Mouse (Mus musculus): ENCODE measurements around the gene Stx19. TPM values are rescaled to one million over a fixed set of nuclear protein-coding genes. Genes with fewer than 3 reads are reported as not detected.
A peak's percentile ranks its signal among the peaks of the same experiment; 100 is the strongest.

The Stx19 gene
- polyA plus RNA-seq, 1 experiment from 2014 or later, result 0.51 TPM

- H3K27ac ChIP-seq (ENCODE audit: low read depth, low read length), result no peak overlapping the region
- H3K4me1 ChIP-seq (ENCODE audit: control insufficient read depth, insufficient read depth, low read length), result no peaks in the 10 kb centered on the region
- H3K4me2 ChIP-seq (ENCODE audit: low read depth, low read length), result no peak overlapping the region
- 72% methylated on average over 3 of the region's 3 CpGs for WGBS
- no peaks in the 10 kb centered on the region for H3K27me3 ChIP-seq (ENCODE audit: control insufficient read depth, insufficient read depth, low read length)
- no peaks in the 10 kb centered on the region for H3K36me3 ChIP-seq (ENCODE audit: control insufficient read depth, insufficient read depth, low read length)
- H3K9me3 ChIP-seq (ENCODE audit: control insufficient read depth, low read length), result no peaks in the 10 kb centered on the region
- H3K4me3 ChIP-seq (ENCODE audit: low read depth, low read length), result no peak overlapping the region
- ATAC-seq (ENCODE audit: low read depth), result no peak
- H3K9ac ChIP-seq (replicated peaks; ENCODE audit: low read depth, low read length), result no peak overlapping the region
Observed at GRCm38 (mm10) chr16:62834016-62834735, 19.7 kb downstream of the Stx19 start.

- no peaks in the 10 kb centered on the region for H3K9me3 ChIP-seq (ENCODE audit: control insufficient read depth, low read length)
- H3K4me2 ChIP-seq (ENCODE audit: low read depth, low read length), result peak overlapping the region; percentile 87
- WGBS, result 92% methylated on average over 6 of the region's 6 CpGs
- no peak overlapping the region for H3K4me3 ChIP-seq (ENCODE audit: low read depth, low read length)
- H3K9ac ChIP-seq (replicated peaks; ENCODE audit: low read depth, low read length), result no peak overlapping the region
- H3K27ac ChIP-seq (ENCODE audit: low read depth, low read length), result no peak overlapping the region
- no peaks in the 10 kb centered on the region for H3K27me3 ChIP-seq (ENCODE audit: control insufficient read depth, insufficient read depth, low read length)
- no peaks in the 10 kb centered on the region for H3K36me3 ChIP-seq (ENCODE audit: control insufficient read depth, insufficient read depth, low read length)
- ATAC-seq (ENCODE audit: low read depth), result no peak
- peaks cover 12% of the 10 kb centered on the region for H3K4me1 ChIP-seq (ENCODE audit: control insufficient read depth, insufficient read depth, low read length)
Observed at GRCm38 (mm10) chr16:62845341-62845740, 30.9 kb downstream of the Stx19 start.

GRCm38 (mm10) chr16:62846498-62847312 is 32.2 kb downstream of the Stx19 start, which contains the start of gene Arl13b:
Gene Arl13b, minus strand, starts transcription at chr16:62847040.
- H3K36me3 ChIP-seq (ENCODE audit: control insufficient read depth, insufficient read depth, low read length), result no peaks in the 10 kb centered on the region
- H3K27me3 ChIP-seq (ENCODE audit: control insufficient read depth, insufficient read depth, low read length), result no peaks in the 10 kb centered on the region
- H3K27ac ChIP-seq (ENCODE audit: low read depth, low read length), result peak within 1 kb of the TSS; percentile 71
- peak; percentile 100 for ATAC-seq (ENCODE audit: low read depth)
- peaks cover 12% of the 10 kb centered on the region for H3K4me1 ChIP-seq (ENCODE audit: control insufficient read depth, insufficient read depth, low read length)
- H3K9ac ChIP-seq (replicated peaks; ENCODE audit: low read depth, low read length), result peak within 1 kb of the TSS; percentile 79
- peak within 1 kb of the TSS; percentile 87 for H3K4me2 ChIP-seq (ENCODE audit: low read depth, low read length)
- H3K4me3 ChIP-seq (ENCODE audit: low read depth, low read length), result peak within 1 kb of the TSS; percentile 97
- H3K9me3 ChIP-seq (ENCODE audit: control insufficient read depth, low read length), result no peaks in the 10 kb centered on the region
- under 1% methylated on average over 52 of the region's 52 CpGs for WGBS

GRCm38 (mm10) chr16:62852464-62853252 is 38.2 kb downstream of the Stx19 start:
- Histone ChIP-seq H3K4me1 (ENCODE audit: control insufficient read depth, insufficient read depth, low read length) (no peaks in the 10 kb centered on the region), H3K27me3 (ENCODE audit: control insufficient read depth, insufficient read depth, low read length) (no peaks in the 10 kb centered on the region), H3K4me2 (ENCODE audit: low read depth, low read length) (no peak overlapping the region), H3K9me3 (ENCODE audit: control insufficient read depth, low read length) (no peaks in the 10 kb centered on the region), H3K27ac (ENCODE audit: low read depth, low read length) (no peak overlapping the region), H3K4me3 (ENCODE audit: low read depth, low read length) (no peak overlapping the region), H3K36me3 (ENCODE audit: control insufficient read depth, insufficient read depth, low read length) (no peaks in the 10 kb centered on the region), H3K9ac (replicated peaks; ENCODE audit: low read depth, low read length) (no peak overlapping the region)
- ATAC-seq (ENCODE audit: low read depth), result no peak
- WGBS, result 79% methylated on average over 3 of the region's 3 CpGs

GRCm38 (mm10) chr16:62853611-62854126 is 39.2 kb downstream of the Stx19 start:
- Histone ChIP-seq H3K27me3 (ENCODE audit: control insufficient read depth, insufficient read depth, low read length) (no peaks in the 10 kb centered on the region), H3K4me2 (ENCODE audit: low read depth, low read length) (peak overlapping the region; percentile 94), H3K27ac (ENCODE audit: low read depth, low read length) (0 out of 2 replicates have a peak overlapping the region, but pooled peaks have one; percentile 10), H3K36me3 (ENCODE audit: control insufficient read depth, insufficient read depth, low read length) (no peaks in the 10 kb centered on the region), H3K4me3 (ENCODE audit: low read depth, low read length) (peak overlapping the region; percentile 55), H3K4me1 (ENCODE audit: control insufficient read depth, insufficient read depth, low read length) (no peaks in the 10 kb centered on the region), H3K9ac (replicated peaks; ENCODE audit: low read depth, low read length) (peak overlapping the region; percentile 71), H3K9me3 (ENCODE audit: control insufficient read depth, low read length) (no peaks in the 10 kb centered on the region)
- 20% methylated on average over 3 of the region's 3 CpGs for WGBS
- no peak for ATAC-seq (ENCODE audit: low read depth)

- WGBS, result 4% methylated on average over 42 of the region's 42 CpGs
- Histone ChIP-seq H3K9ac (replicated peaks; ENCODE audit: low read depth, low read length) (peak within 1 kb of the TSS; percentile 71), H3K27ac (ENCODE audit: low read depth, low read length) (peak within 1 kb of the TSS; percentile 40; the same call in 1 of the 2 replicates), H3K4me2 (ENCODE audit: low read depth, low read length) (peak within 1 kb of the TSS; percentile 94), H3K9me3 (ENCODE audit: control insufficient read depth, low read length) (no peaks in the 10 kb centered on the region), H3K4me3 (ENCODE audit: low read depth, low read length) (peak within 1 kb of the TSS; percentile 55), H3K27me3 (ENCODE audit: control insufficient read depth, insufficient read depth, low read length) (no peaks in the 10 kb centered on the region), H3K36me3 (ENCODE audit: control insufficient read depth, insufficient read depth, low read length) (no peaks in the 10 kb centered on the region), H3K4me1 (ENCODE audit: control insufficient read depth, insufficient read depth, low read length) (no peaks in the 10 kb centered on the region)
- peak; percentile 97 for ATAC-seq (ENCODE audit: low read depth)
Observed at GRCm38 (mm10) chr16:62854191-62855068, 40.0 kb downstream of the Stx19 start, which contains the start of gene Pros1. Gene Pros1, plus strand, starts transcription at chr16:62854307.

- ATAC-seq (ENCODE audit: low read depth), result no peak
Observed at GRCm38 (mm10) chr16:62855385-62855784, 40.9 kb downstream of the Stx19 start.

GRCm38 (mm10) chr16:62856273-62856672 is 41.8 kb downstream of the Stx19 start:
- Histone ChIP-seq H3K4me3 (ENCODE audit: low read depth, low read length) (no peak overlapping the region), H3K27me3 (ENCODE audit: control insufficient read depth, insufficient read depth, low read length) (no peaks in the 10 kb centered on the region), H3K36me3 (ENCODE audit: control insufficient read depth, insufficient read depth, low read length) (no peaks in the 10 kb centered on the region), H3K4me1 (ENCODE audit: control insufficient read depth, insufficient read depth, low read length) (no peaks in the 10 kb centered on the region), H3K9me3 (ENCODE audit: control insufficient read depth, low read length) (no peaks in the 10 kb centered on the region), H3K27ac (ENCODE audit: low read depth, low read length) (no peak overlapping the region), H3K4me2 (ENCODE audit: low read depth, low read length) (no peak overlapping the region), H3K9ac (replicated peaks; ENCODE audit: low read depth, low read length) (no peak overlapping the region)
- WGBS, result 87% methylated on average over 2 of the region's 2 CpGs
- no peak for ATAC-seq (ENCODE audit: low read depth)

More at GRCm38 (mm10) chr16:62855385-62855784, 40.9 kb downstream of the Stx19 start:
- Histone ChIP-seq H3K4me3 (ENCODE audit: low read depth, low read length) (no peak overlapping the region), H3K4me1 (ENCODE audit: control insufficient read depth, insufficient read depth, low read length) (no peaks in the 10 kb centered on the region), H3K9ac (replicated peaks; ENCODE audit: low read depth, low read length) (no peak overlapping the region), H3K27ac (ENCODE audit: low read depth, low read length) (no peak overlapping the region), H3K27me3 (ENCODE audit: control insufficient read depth, insufficient read depth, low read length) (no peaks in the 10 kb centered on the region), H3K4me2 (ENCODE audit: low read depth, low read length) (no peak overlapping the region), H3K36me3 (ENCODE audit: control insufficient read depth, insufficient read depth, low read length) (no peaks in the 10 kb centered on the region), H3K9me3 (ENCODE audit: control insufficient read depth, low read length) (no peaks in the 10 kb centered on the region)
- WGBS, result 75% methylated on average over 6 of the region's 6 CpGs

Measured in neural tube, embryonic 14.5 days (tissue).